Mouse (Mus musculus) thymus, adult 2 months (tissue): ENCODE data around the gene Nectin1.

Experiments used
- CTCF ChIP-seq: fragments of 200-500 bp; IDR thresholded peaks from 2 replicates; pipeline ENCODE4 v1.5.1; 2012; ENCODE audit warnings: mild to moderate bottlenecking, control low read depth, low read length, moderate library complexity, borderline replicate concordance; ENCODE audit not compliant: control insufficient read depth, poor library complexity, insufficient read depth; ENCODE audit errors: extremely low read depth
- POLR2A ChIP-seq: fragments of 200-500 bp; IDR thresholded peaks from 2 replicates; pipeline ENCODE4 v1.6.1; 2012; ENCODE audit warnings: mild to moderate bottlenecking, low read length, control low read depth, moderate library complexity; ENCODE audit not compliant: control insufficient read depth, poor library complexity, insufficient read depth; ENCODE audit errors: extremely low read depth

DNA sequence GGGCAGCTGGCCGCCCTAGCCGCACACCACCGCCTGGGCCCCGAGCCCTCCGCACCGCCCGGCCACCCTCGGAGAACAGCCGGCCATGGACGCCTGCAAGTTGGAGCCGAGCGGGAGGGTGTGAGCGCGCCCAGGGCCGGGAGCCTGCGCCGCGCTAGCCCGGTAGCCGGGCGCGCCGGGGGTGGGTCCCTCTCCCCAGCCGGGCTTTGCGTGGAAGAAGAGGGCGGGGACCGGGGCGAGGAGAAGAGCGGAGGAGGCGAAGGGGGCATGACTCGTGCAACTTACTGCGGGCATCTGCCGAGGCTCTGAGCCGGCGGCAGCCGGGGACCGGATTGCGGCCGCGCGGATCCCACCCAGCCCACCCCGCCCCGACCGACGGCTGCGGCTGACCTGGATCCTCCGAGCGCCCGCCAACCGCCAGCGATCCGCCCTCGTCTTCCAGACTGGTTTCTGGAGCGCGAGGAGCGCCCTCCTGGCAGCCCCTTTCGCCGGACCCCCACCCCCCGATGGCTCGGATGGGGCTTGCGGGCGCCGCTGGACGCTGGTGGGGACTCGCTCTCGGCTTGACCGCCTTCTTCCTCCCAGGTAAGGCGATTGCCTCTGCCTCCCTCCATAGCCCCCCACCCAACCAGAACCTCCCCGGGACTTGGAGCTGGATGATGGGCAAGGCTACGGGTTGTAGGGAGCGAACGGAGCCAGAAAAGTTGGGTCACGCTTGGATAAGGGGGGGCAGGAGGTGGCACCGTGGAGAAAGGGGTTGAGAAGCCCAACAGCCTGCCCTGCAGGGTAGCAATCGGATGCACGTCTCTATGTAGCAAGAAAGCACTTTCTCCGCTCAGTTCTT lies 576 bp downstream of the Nectin1 start:
- TF ChIP-seq CTCF (no peak), POLR2A (no peak)
